Mouse (Mus musculus): ENCODE measurements around the gene Zfp692.

The Zfp692 gene

GRCm38 (mm10) chr11:58307411-58308080, 677 bp downstream of the Zfp692 start:
- peak; percentile 29 to 31 for DNase-seq (ENCODE audit: low spot score in 2 of 2)

GRCm38 (mm10) chr11:58308661-58309060, 1.8 kb downstream of the Zfp692 start:
- DNase-seq (ENCODE audit: low spot score in 2 of 2): no peak

GRCm38 (mm10) chr11:58314069-58314468, 7.2 kb downstream of the Zfp692 start:
- no peak for DNase-seq (ENCODE audit: low spot score in 2 of 2)

GRCm38 (mm10) chr11:58315536-58316168, 8.8 kb downstream of the Zfp692 start:
- DNase-seq (ENCODE audit: low spot score in 2 of 2): no peak

- no peak for DNase-seq (ENCODE audit: low spot score in 2 of 2)
Observed at GRCm38 (mm10) chr11:58316344-58316743, 9.5 kb downstream of the Zfp692 start.

GRCm38 (mm10) chr11:58316768-58317390, 10.0 kb downstream of the Zfp692 start:
- DNase-seq (ENCODE audit: low spot score in 2 of 2): no peak

- DNase-seq (ENCODE audit: low spot score in 2 of 2): peak; percentile 97 to 98
Observed at GRCm38 (mm10) chr11:58322824-58323569, 16.1 kb downstream of the Zfp692 start.

GRCm38 (mm10) chr11:58323570-58324340, 16.9 kb downstream of the Zfp692 start:
- no peak for DNase-seq (ENCODE audit: low spot score in 2 of 2)

- DNase-seq (ENCODE audit: low spot score in 2 of 2): no peak
Observed at GRCm38 (mm10) chr11:58324614-58325229, 17.9 kb downstream of the Zfp692 start.

GRCm38 (mm10) chr11:58326781-58327180, 19.9 kb downstream of the Zfp692 start:
- no peak for DNase-seq (ENCODE audit: low spot score in 2 of 2)

- DNase-seq (ENCODE audit: low spot score in 2 of 2): no peak
Observed at GRCm38 (mm10) chr11:58329906-58330275, 23.0 kb downstream of the Zfp692 start.

GRCm38 (mm10) chr11:58330276-58331148, 23.6 kb downstream of the Zfp692 start, which contains the start of the genes Zfp672 and Sh3bp5l:
Zfp672 (minus strand) TSS chr11:58330339.
Sh3bp5l (plus strand) TSS chr11:58330724.
- DNase-seq (ENCODE audit: low spot score in 2 of 2): peak; percentile 73 to 84

GRCm38 (mm10) chr11:58331149-58331495, 24.3 kb downstream of the Zfp692 start:
- DNase-seq (ENCODE audit: low spot score in 2 of 2): peak in 1 of 2 experiments; percentile 22

GRCm38 (mm10) chr11:58331546-58331945, 24.7 kb downstream of the Zfp692 start:
- DNase-seq (ENCODE audit: low spot score in 2 of 2): no peak

- no peak for DNase-seq (ENCODE audit: low spot score in 2 of 2)
Observed at GRCm38 (mm10) chr11:58334746-58335145, 27.9 kb downstream of the Zfp692 start.

GRCm38 (mm10) chr11:58346745-58347144, 39.9 kb downstream of the Zfp692 start:
- DNase-seq (ENCODE audit: low spot score in 2 of 2): no peak

- DNase-seq (ENCODE audit: low spot score in 2 of 2): no peak
Observed at GRCm38 (mm10) chr11:58350628-58351027, 43.8 kb downstream of the Zfp692 start.

GRCm38 (mm10) chr11:58351179-58351578, 44.3 kb downstream of the Zfp692 start:
- no peak for DNase-seq (ENCODE audit: low spot score in 2 of 2)

GRCm38 (mm10) chr11:58352681-58353548, 46.0 kb downstream of the Zfp692 start:
- DNase-seq (ENCODE audit: low spot score in 2 of 2): no peak

Data from spleen, postnatal 14 days (tissue).